Mouse (Mus musculus) midbrain, embryonic 15.5 days (tissue): ENCODE data around the gene Tmem184b. TPM values are rescaled to one million over a fixed set of nuclear protein-coding genes. Genes with fewer than 3 reads are reported as not detected.

Source experiments
- ATAC-seq: fragments of 200-750 bp; cut with Nextera tagmentation; replicated peaks from 2 replicates; pipeline ENCODE4 v1.8.0; 2017; ENCODE audit warnings: moderate TSS enrichment
- H3K27ac ChIP-seq: fragments of 300-500 bp; sonication (generic); 2 replicates; pipeline ENCODE4 v1.5.1; 2015; ENCODE audit warnings: mild to moderate bottlenecking, inconsistent platforms
- H3K27me3 ChIP-seq: fragments of 300-500 bp; sonication (generic); replicated peaks from 2 replicates; pipeline ENCODE4 v1.6.1; 2015; ENCODE audit warnings: inconsistent platforms
- H3K36me3 ChIP-seq: fragments of 300-500 bp; sonication (generic); replicated peaks from 2 replicates; pipeline ENCODE4 v1.6.1; 2015; ENCODE audit warnings: inconsistent platforms
- H3K4me1 ChIP-seq: fragments of 300-500 bp; sonication (generic); 2 replicates; pipeline ENCODE4 v1.6.1; 2015; ENCODE audit warnings: inconsistent platforms
- H3K4me2 ChIP-seq: fragments of 300-500 bp; sonication (generic); 2 replicates; pipeline ENCODE4 v1.6.1; 2015; ENCODE audit warnings: inconsistent platforms, mild to moderate bottlenecking, moderate library complexity
- H3K4me3 ChIP-seq: fragments of 300-500 bp; sonication (generic); 2 replicates; pipeline ENCODE4 v1.5.1; 2015; ENCODE audit warnings: mild to moderate bottlenecking, inconsistent platforms
- H3K9ac ChIP-seq: fragments of 300-500 bp; sonication (generic); 2 replicates; pipeline ENCODE4 v1.6.1; 2015; ENCODE audit warnings: mild to moderate bottlenecking, inconsistent platforms
- H3K9me3 ChIP-seq: fragments of 300-500 bp; sonication (generic); 2 replicates; pipeline ENCODE4 v1.6.1; 2016; ENCODE audit warnings: inconsistent platforms
- WGBS: fragments of 180-500 bp; shearing (Covaris S2); methylation state at CpG from one replicate; pipeline ENCODE4 v1.1.7; 2015; ENCODE audit warnings: mixed read lengths; 5-methylcytosine and 5-hydroxymethylcytosine counted together
- polyA plus RNA-seq: library from polyadenylated mRNA; unstranded; fragments of >200 nt; fragmentation: Nextera tagmentation; extraction: Ambion mirVana; gene quantifications from 2 replicates; pipeline ENCODE4 v1.2.1, GENCODE M21; 2015

The Tmem184b gene
- polyA plus RNA-seq, 1 experiment from 2014 or later: 47.9 TPM

DNA sequence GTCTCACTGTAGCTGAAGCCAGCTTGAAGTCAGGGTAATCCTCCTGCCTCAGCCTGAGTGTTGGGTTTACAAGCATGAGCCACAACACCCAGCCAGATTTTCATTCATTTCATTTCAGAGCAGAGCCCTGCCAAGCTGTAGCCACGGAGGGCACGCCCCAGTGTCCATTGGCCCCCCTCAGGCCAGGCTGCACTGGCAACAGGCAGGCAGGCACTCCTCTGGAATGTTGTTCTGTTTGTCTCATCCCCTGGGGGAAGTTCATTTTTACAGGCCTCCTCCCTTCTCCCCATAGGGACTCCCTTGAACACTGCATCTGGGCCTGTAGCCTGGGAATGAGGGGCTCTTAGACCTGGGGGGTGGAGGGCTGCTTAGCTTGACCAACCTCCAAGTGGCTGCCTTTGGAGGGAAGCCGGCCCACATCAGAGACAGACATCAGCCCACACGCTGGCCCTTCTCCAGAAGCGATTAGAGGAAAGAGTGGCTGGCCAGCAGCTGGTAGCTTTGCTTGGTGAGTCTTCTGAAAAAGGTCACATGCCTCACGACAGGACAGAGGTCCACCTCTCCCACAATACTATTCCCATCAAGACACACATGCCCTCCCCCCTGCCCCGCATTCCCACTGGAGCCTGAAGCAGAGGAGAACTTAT lies 11.8 kb downstream of the Tmem184b start:
- 39% methylated on average over 7 of the region's 7 CpGs for WGBS
- Histone ChIP-seq H3K4me1 (peaks cover 14% of the 10 kb centered on the region), H3K9me3 (no peaks in the 10 kb centered on the region), H3K36me3 (no peaks in the 10 kb centered on the region), H3K9ac (no peak overlapping the region), H3K4me3 (no peak overlapping the region), H3K27ac (no peak overlapping the region), H3K27me3 (no peaks in the 10 kb centered on the region), H3K4me2 (no peak overlapping the region)
- ATAC-seq: no peak

DNA sequence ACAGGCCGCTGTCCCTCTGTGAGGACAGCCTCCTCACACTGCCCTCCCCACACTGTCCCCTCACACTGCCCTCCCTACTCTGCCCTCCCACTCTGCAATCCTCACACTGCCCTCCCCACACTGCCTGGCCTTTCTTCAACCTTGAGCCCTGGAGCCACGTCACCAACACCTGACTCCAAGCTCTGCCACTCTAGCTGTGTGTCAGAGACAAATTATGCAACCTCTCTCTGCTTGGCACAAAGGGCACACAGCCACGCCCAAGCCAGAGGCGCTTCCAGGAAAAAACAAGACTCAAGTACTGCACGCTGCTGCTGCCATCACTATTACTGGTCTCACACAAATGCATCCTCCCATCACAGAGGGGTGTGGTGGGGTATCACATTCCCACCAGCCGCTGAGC lies 12.9 kb downstream of the Tmem184b start:
- H3K4me1 ChIP-seq: peaks cover 14% of the 10 kb centered on the region
- H3K27me3 ChIP-seq: no peaks in the 10 kb centered on the region
- no peaks in the 10 kb centered on the region for H3K9me3 ChIP-seq
- H3K4me3 ChIP-seq: no peak overlapping the region
- ATAC-seq: no peak
- H3K36me3 ChIP-seq: no peaks in the 10 kb centered on the region
- WGBS: 85% methylated on average over 6 of the region's 6 CpGs
- no peak overlapping the region for H3K4me2 ChIP-seq
- H3K9ac ChIP-seq: no peak overlapping the region
- H3K27ac ChIP-seq: no peak overlapping the region

DNA sequence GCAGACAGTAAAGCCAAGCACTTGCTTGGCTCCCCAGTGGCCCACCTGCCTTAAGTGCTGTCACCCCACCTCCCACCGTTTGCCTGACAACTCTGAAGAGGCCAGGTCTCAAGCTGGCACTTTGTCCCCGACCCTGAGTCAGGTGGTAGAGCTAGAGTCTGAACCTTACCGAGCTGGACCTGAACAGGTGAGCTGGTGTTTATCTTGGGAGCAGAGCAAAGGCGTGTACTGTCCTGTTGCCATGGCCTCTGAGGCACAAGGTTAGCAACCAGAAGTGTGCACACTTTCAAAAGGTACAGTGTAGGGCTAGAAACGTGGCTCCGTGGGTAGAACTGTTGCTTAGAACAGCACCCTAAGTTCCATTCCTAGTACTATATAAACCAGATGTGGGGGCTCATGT lies 15.2 kb downstream of the Tmem184b start:
- no peak overlapping the region for H3K4me3 ChIP-seq
- no peak overlapping the region for H3K9ac ChIP-seq
- 80% methylated on average over 6 of the region's 6 CpGs for WGBS
- no peak overlapping the region for H3K4me2 ChIP-seq
- no peaks in the 10 kb centered on the region for H3K27me3 ChIP-seq
- H3K27ac ChIP-seq: no peak overlapping the region
- ATAC-seq: no peak
- H3K9me3 ChIP-seq: no peaks in the 10 kb centered on the region
- no peaks in the 10 kb centered on the region for H3K36me3 ChIP-seq
- H3K4me1 ChIP-seq: peaks cover 5% of the 10 kb centered on the region; the same call in 1 of the 2 replicates

DNA sequence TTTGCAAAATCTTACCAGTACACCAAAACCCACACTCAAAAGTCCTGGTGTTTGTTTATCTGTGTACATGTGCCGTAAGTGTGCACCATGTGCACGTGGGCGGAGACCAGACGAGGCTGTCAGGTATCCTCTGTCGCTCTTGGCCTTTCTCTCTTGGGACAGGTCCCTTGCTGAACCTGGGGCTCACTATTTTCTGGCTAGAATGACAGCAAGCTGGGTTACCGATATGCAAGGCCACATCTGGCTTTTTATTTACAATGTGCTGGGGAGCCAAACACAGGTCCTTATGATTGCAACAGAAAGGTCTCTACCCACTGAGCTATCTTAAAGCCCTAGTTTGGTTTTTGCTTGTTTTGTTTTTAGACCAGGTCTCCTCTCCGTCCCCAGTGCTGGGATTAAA lies 15.8 kb downstream of the Tmem184b start:
- Histone ChIP-seq H3K27ac (no peak overlapping the region), H3K9me3 (no peaks in the 10 kb centered on the region), H3K4me2 (no peak overlapping the region), H3K4me1 (peaks cover 5% of the 10 kb centered on the region; the same call in 1 of the 2 replicates), H3K9ac (no peak overlapping the region), H3K4me3 (no peak overlapping the region), H3K36me3 (no peaks in the 10 kb centered on the region), H3K27me3 (no peaks in the 10 kb centered on the region)
- 84% methylated on average over 7 of the region's 7 CpGs for WGBS
- no peak for ATAC-seq

DNA sequence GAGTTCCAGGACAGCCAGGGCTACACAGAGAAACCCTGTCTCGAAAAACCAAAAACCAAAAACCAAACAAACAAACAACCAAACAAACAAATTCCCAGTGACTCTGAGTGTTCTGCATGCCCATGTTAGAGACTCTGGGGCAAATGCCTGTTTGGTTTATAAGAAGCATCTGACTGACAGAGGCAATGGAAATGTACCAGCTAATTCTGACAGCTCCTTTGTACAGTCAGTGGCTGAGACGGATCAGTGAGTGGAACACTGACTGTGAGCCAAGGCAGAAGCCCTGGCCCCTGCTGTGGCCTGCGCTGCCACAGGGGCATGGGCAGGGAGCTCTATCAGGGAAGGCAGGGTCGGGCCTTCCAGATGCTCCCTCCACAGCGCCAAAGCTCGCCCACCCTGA lies 16.3 kb downstream of the Tmem184b start:
- H3K4me2 ChIP-seq: no peak overlapping the region
- no peaks in the 10 kb centered on the region for H3K9me3 ChIP-seq
- no peak for ATAC-seq
- H3K27ac ChIP-seq: no peak overlapping the region
- peaks cover 5% of the 10 kb centered on the region; the same call in 1 of the 2 replicates for H3K4me1 ChIP-seq
- H3K27me3 ChIP-seq: no peaks in the 10 kb centered on the region
- no peak overlapping the region for H3K4me3 ChIP-seq
- WGBS: 71% methylated on average over 6 of the region's 6 CpGs
- no peaks in the 10 kb centered on the region for H3K36me3 ChIP-seq
- H3K9ac ChIP-seq: no peak overlapping the region

DNA sequence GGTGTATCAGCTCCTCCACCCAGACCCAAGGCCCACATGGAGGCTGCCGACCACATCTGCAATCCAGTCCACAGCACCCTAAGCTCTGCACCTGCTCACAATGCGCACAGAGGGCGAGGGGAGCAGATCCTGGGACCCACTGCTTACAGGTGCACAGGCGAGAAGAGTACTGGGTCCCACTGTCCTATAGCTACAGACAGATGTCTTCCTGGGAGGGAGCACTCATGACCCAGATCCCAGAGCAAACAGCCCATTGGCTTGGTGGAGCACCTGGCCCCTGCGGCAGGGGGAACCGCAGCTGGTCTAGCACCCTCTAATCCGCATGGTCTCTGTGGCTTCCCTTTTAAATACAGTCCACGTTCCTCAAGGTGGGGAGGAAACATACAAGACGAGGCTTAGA lies 21.7 kb downstream of the Tmem184b start:
- WGBS: 91% methylated on average over 9 of the region's 9 CpGs
- H3K36me3 ChIP-seq: 0 out of 2 replicates have a peak, but pooled peaks cover 13% of the 10 kb centered on the region

DNA sequence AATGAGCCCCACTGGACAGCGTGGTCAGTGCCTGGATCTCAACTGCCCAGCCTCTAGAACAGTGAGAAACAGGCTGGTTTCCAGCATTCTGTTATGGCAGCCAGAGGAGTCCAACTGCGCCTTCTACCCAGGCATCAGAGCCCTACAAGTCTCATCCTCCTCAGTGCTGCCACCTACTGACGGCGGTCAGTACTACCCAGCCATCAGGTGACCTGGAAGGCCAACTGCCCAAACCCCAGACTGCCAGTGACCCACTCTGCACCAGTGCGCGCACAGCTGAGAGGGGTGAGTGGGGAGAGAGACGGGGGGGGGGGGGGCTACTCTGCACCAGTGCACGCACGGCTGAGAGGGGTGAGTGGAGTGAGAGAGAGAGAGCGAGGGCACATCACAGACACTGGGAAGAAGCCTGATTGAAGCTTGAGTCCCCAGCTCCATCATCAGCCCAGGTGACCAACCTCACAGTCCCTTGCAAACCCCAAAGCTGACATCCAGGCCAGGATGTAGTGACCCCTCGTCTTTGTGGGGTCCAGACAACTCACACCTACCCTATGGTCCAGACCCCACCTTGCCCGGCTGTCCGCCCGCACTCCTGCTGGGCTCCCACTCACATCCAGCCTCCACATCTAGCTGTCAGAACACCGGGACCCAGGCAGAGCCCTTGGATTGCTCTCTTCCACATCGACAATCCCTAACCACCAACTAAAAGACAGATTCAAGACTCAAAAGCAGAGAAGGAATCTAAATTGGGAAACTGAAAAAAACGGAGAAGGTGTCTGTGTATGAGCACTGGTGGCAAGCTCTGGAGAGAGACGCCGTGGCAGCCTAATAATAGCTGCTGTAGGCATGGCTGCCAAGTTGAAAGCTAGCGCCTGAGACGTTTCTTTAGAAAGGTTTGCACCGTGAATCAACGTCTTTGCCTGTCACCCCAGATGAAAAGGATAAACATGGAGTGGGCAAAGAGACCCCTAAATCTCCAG lies 22.6 kb downstream of the Tmem184b start:
- H3K4me1 ChIP-seq: peaks cover 14% of the 10 kb centered on the region; the same call in 1 of the 2 replicates
- H3K9ac ChIP-seq: no peak overlapping the region
- no peak overlapping the region for H3K4me3 ChIP-seq
- ATAC-seq: no peak; the same call in 1 of the 2 replicates
- H3K36me3 ChIP-seq: peaks cover 17% of the 10 kb centered on the region; the same call in 1 of the 2 replicates
- no peaks in the 10 kb centered on the region for H3K27me3 ChIP-seq
- H3K27ac ChIP-seq: peak overlapping the region; percentile 22; the same call in 1 of the 2 replicates
- no peaks in the 10 kb centered on the region for H3K9me3 ChIP-seq
- WGBS: 46% methylated on average over 23 of the region's 23 CpGs
- H3K4me2 ChIP-seq: no peak overlapping the region

More for the DNA sequence above, 21.7 kb downstream of the Tmem184b start:
- ATAC-seq: no peak
- Histone ChIP-seq H3K4me2 (no peak overlapping the region), H3K4me3 (no peak overlapping the region), H3K27ac (no peak overlapping the region), H3K4me1 (peaks cover 14% of the 10 kb centered on the region; the same call in 1 of the 2 replicates), H3K27me3 (no peaks in the 10 kb centered on the region), H3K9ac (no peak overlapping the region), H3K9me3 (no peaks in the 10 kb centered on the region)

DNA sequence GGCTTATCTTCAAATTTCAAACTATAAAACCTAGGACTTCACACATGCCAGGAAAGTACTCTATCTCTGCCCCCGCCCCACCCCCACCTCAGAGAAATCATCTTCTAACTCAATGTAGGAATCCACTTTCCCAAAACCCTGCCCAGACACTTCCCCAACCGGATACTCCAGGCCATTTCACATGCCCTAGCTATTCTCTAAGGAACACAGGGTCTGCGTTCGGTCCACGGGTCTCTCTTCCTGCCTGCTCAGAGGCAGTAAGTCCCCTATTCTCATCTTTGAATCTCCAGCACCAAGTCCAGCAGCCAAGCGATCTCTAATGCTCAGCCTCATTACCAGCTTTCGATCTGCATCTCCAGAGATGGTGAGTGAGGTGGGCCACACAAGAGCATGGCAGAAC lies 23.7 kb downstream of the Tmem184b start:
- H3K9ac ChIP-seq: no peak overlapping the region
- peaks cover 14% of the 10 kb centered on the region; the same call in 1 of the 2 replicates for H3K4me1 ChIP-seq
- no peaks in the 10 kb centered on the region for H3K9me3 ChIP-seq
- no peak overlapping the region for H3K27ac ChIP-seq
- H3K4me3 ChIP-seq: no peak overlapping the region
- WGBS: 88% methylated on average over 7 of the region's 7 CpGs
- H3K4me2 ChIP-seq: no peak overlapping the region
- ATAC-seq: no peak
- H3K27me3 ChIP-seq: no peaks in the 10 kb centered on the region
- H3K36me3 ChIP-seq: peaks cover 17% of the 10 kb centered on the region; the same call in 1 of the 2 replicates

DNA sequence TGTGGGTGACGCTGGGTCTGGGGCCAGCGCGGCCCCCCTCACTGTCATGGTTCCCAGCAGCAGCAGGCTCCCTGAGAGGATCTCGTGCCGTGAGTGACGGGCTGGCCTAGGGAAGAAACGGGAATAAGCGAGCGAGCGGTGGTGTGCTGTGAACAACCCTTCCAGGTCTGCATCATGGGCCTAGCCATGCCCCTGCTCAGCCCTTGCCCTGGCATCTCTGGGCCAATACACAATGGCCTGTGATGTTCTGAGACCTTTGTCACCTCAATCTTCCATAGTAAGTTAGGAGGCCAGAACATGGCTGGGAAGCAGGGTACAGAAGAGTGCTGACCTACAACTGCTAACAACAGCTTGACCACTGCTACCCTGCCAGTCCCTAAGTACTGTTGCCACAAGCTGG lies 24.8 kb downstream of the Tmem184b start:
- 90% methylated on average over 10 of the region's 10 CpGs for WGBS
- no peak overlapping the region for H3K27ac ChIP-seq
- H3K9me3 ChIP-seq: no peaks in the 10 kb centered on the region
- no peaks in the 10 kb centered on the region for H3K27me3 ChIP-seq
- ATAC-seq: no peak
- H3K4me2 ChIP-seq: no peak overlapping the region
- H3K4me3 ChIP-seq: no peak overlapping the region
- no peak overlapping the region for H3K9ac ChIP-seq
- H3K4me1 ChIP-seq: peaks cover 14% of the 10 kb centered on the region; the same call in 1 of the 2 replicates
- peaks cover 17% of the 10 kb centered on the region; the same call in 1 of the 2 replicates for H3K36me3 ChIP-seq

DNA sequence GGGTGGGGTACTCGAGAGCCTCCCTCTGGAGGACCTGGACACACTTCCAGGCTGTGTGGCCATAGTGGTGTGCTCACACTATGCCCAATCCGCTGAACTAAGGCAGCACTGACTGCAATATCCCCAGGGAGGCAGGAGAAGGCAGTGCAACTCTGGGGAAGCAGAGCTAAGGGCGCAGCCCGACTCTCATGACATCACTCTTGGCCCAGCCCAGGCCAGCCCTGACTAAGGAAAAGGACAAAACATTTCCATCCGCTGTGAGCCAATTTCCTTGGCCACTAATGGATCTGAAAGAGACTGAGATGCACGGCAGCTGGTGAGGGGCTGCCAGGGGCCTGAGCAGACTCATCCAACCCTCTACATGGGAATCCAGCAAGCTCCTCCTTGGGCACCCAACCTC lies 25.7 kb downstream of the Tmem184b start:
- H3K4me1 ChIP-seq: peaks cover 14% of the 10 kb centered on the region; the same call in 1 of the 2 replicates
- no peaks in the 10 kb centered on the region for H3K27me3 ChIP-seq
- H3K4me3 ChIP-seq: no peak overlapping the region
- no peaks in the 10 kb centered on the region for H3K9me3 ChIP-seq
- H3K36me3 ChIP-seq: peaks cover 17% of the 10 kb centered on the region; the same call in 1 of the 2 replicates
- no peak overlapping the region for H3K4me2 ChIP-seq
- H3K27ac ChIP-seq: no peak overlapping the region
- no peak overlapping the region for H3K9ac ChIP-seq
- no peak for ATAC-seq
- 87% methylated on average over 6 of the region's 6 CpGs for WGBS

DNA sequence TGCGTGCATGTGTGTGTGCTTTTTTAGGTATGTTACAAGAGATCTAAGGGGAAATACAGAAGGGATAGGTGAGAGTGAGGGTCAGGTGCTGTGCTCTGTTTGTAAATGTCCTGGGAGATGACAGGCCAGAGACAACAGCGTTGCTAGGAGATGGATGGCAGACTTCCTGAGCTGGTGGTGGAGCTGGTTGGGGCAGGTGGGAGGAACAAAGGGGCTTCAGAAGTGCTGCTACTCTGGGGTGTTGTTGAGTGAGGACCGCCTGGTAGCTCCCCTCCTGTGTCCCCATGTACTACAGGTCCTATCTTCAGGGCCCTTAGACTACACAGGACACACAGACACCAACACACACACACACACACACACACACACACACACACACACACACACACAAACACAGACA lies 28.6 kb downstream of the Tmem184b start:
- H3K36me3 ChIP-seq: peaks cover 17% of the 10 kb centered on the region; the same call in 1 of the 2 replicates
- no peaks in the 10 kb centered on the region for H3K27me3 ChIP-seq
- no peaks in the 10 kb centered on the region for H3K9me3 ChIP-seq
- no peak overlapping the region for H3K9ac ChIP-seq
- no peak overlapping the region for H3K4me2 ChIP-seq
- 63% methylated on average over 3 of the region's 3 CpGs for WGBS
- H3K27ac ChIP-seq: 0 out of 2 replicates have a peak overlapping the region, but pooled peaks have one; percentile 40
- H3K4me1 ChIP-seq: no peaks in the 10 kb centered on the region
- no peak overlapping the region for H3K4me3 ChIP-seq
- ATAC-seq: no peak

DNA sequence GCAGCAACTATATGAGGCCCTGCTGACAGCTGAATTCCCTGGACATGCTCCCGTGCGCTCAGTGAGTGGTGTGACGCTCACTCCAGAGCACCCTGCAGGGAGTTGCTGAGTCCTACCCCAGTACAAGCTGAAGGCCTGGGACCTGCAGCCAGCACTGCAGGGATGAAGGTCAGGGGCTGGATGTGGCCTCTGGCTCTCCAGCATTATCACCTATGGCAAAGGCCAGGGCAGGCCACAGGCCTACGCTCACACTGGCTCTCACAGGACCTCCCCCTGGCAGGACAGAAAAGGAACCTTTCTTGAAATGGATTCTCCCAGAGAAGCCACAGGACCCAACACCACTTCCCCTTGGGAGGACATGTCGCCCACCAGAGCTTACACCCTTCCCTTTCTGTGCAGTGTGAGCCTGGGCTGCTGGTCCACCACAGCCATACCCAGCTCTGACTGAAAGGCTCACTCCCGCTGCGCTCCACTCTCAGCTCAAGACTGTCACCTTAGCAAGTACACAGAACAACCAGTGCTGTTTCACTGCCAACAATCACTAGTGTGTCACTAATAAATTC lies 33.0 kb downstream of the Tmem184b start:
- no peak overlapping the region for H3K9ac ChIP-seq
- no peak for ATAC-seq
- no peaks in the 10 kb centered on the region for H3K27me3 ChIP-seq
- H3K9me3 ChIP-seq: no peaks in the 10 kb centered on the region
- H3K27ac ChIP-seq: no peak overlapping the region
- H3K36me3 ChIP-seq: peaks cover 12% of the 10 kb centered on the region; the same call in 1 of the 2 replicates
- no peak overlapping the region for H3K4me2 ChIP-seq
- H3K4me3 ChIP-seq: no peak overlapping the region
- H3K4me1 ChIP-seq: no peaks in the 10 kb centered on the region
- WGBS: 75% methylated on average over 7 of the region's 7 CpGs
